Comparison of ENCODE assay signal across 27 mouse cellular contexts in the genomic region with DNA sequence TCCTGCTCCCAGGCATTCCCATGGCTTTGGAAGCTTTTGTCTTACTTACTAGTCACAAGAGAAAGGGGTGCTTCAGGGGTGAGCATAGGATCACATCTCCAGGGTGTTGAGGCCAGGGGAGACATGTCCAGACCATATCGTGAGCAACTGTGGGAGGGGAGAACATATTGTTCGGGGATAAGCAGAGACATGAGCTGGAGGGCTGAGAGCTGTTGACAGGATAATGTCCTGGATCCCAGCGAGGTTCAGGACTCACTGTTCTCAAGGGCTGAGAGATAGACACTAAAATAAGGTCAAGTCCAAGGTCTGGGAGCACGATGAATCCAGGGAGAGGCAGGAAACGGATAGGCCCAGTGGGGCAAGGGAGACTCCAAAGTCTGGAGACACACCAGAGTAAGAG. TPM values are rescaled to one million over a fixed set of nuclear protein-coding genes. Genes with fewer than 3 reads are reported as not detected.
A peak's percentile ranks its signal among the peaks of the same experiment; 100 is the strongest.
DNase-seq lines count a peak whose midpoint lies in the region; ATAC-seq and TF ChIP-seq lines count a peak whose summit lies in the region.
"Had no signal": no experiment of that assay in that cellular context is flagged by ENCODE, and none has a peak within 500 bp of the region (broad histone marks: within the 10 kb centered on the region; RNA-seq: fewer than 3 reads in every experiment).

No protein-coding gene starts in this region.

- H3K4me3 ChIP-seq in testis, adult 2 months (ENCODE audit: control insufficient read depth, low read depth, low read length) = no peak overlapping the region
- H3K4me3 ChIP-seq: hindbrain, embryonic 10.5 days; limb, embryonic 15.5 days; midbrain, embryonic 13.5 days; neural tube, embryonic 12.5 days had no signal

- H3K27ac ChIP-seq in testis, adult 2 months (ENCODE audit: control insufficient read depth, insufficient read depth, low read depth, low read length) = peak overlapping the region; percentile 89
- H3K27ac ChIP-seq: hindbrain, embryonic 10.5 days; limb, embryonic 15.5 days; midbrain, embryonic 13.5 days; neural tube, embryonic 12.5 days had no signal

- peak; percentile 78 to 84 for DNase-seq in adrenal gland, adult (ENCODE audit: inconsistent age in 2 of 2, low spot score in 1 of 2)
- DNase-seq in adrenal gland, postnatal 10 days = no peak
- peak; percentile 19 for DNase-seq in heart, adult 8-10 months (ENCODE audit: low spot score)
- no peak for DNase-seq in heart, postnatal 25 days (ENCODE audit: low spot score)
- peak; percentile 41 for DNase-seq in adrenal gland, postnatal 14 days
- DNase-seq in urinary bladder, postnatal 14 days (ENCODE audit: low spot score) = no peak
- DNase-seq: cerebellum, adult 8-10 months; kidney, adult 8-10 months; kidney, postnatal 14 days; right cerebral cortex, postnatal 14 days; thymus, postnatal 14 days had no signal

- peaks cover 3% of the 10 kb centered on the region for H3K4me1 ChIP-seq in testis, adult 2 months (ENCODE audit: control insufficient read depth, insufficient read depth, low read length)
- H3K4me1 ChIP-seq: hindbrain, embryonic 10.5 days; limb, embryonic 15.5 days; midbrain, embryonic 13.5 days; neural tube, embryonic 12.5 days had no signal

- H3K36me3 ChIP-seq in testis, adult 2 months (ENCODE audit: control insufficient read depth, insufficient read depth, low read length) = no peaks in the 10 kb centered on the region
- H3K36me3 ChIP-seq: hindbrain, embryonic 10.5 days; limb, embryonic 15.5 days; midbrain, embryonic 13.5 days; neural tube, embryonic 12.5 days had no signal

- intact Hi-C loops in heart, postnatal 25 days (cut with DNase I) = loop anchor here (2.0 to 5.0 kb wide), 2 partner anchors 74 to 219 kb away; no protein-coding TSS in a partner anchor

- TF ChIP-seq POLR2A in testis, adult 2 months (IDR thresholded peaks at IDR 0.05; ENCODE audit: control insufficient read depth, low read depth, low read length) = no peak; the same call in 1 of the 2 replicates

- H3K27me3 ChIP-seq in testis, adult 2 months (ENCODE audit: control insufficient read depth, insufficient read depth, low read length) = no peaks in the 10 kb centered on the region
- H3K27me3 ChIP-seq: limb, embryonic 15.5 days; midbrain, embryonic 13.5 days; neural tube, embryonic 12.5 days had no signal

- no peak for ATAC-seq in megakaryocyte, adult 5-6 weeks (ENCODE audit: poor library complexity, severe bottlenecking)
- ATAC-seq: midbrain, embryonic 13.5 days had no signal

- TF ChIP-seq CTCF in testis, adult 2 months (IDR thresholded peaks at IDR 0.05; ENCODE audit: control insufficient read depth, insufficient read depth, insufficient replicate concordance, low read depth, low read length) = no peak

RNA-seq across cellular contexts. Expression of gene Bcl2l10, which starts 15.4 kb away (rescaled TPM):
- under 1 TPM in 1 of 2 experiments, not detected in 1; 0.33 TPM for total RNA-seq in adrenal gland, postnatal 10 days (2021)
- not detected for total RNA-seq in heart, adult 8-10 months (2022)
- total RNA-seq in heart, postnatal 25 days (2021) = not detected
- not detected in 2 replicates for total RNA-seq in adrenal gland, postnatal 14 days (2021)
- 0.08 TPM in 1 of 2 replicates, not detected in the other for polyA plus RNA-seq in testis, adult 2 months (2012; rRNA removed)
- total RNA-seq in megakaryocyte, adult 5-6 weeks (2015) = not detected in 2 replicates
- total RNA-seq in megakaryocyte, adult 5-6 weeks (2017) = not detected in 2 replicates
- total RNA-seq: gastrocnemius, adult 18-20 months; left cerebral cortex, adult 18-20 months; left cerebral cortex, postnatal 36 days; megakaryocyte progenitor cell, adult 5-6 weeks; MEL had no signal
- polyA plus RNA-seq: forebrain, embryonic 11.5 days; heart, embryonic 14.5 days; hindbrain, embryonic 10.5 days; limb, embryonic 15.5 days; liver, embryonic 16.5 days; midbrain, embryonic 13.5 days; neural tube, embryonic 12.5 days; spleen, adult 2 months; stomach, embryonic 14.5 days had no signal

RNA-seq across cellular contexts. Expression of gene Mapk6, which starts 46.8 kb away (rescaled TPM):
- 10 to 100 TPM; 34.6 to 35.1 TPM for total RNA-seq in adrenal gland, postnatal 10 days (2021)
- 10 to 100 TPM; 21.8 to 25.3 (median 22.6) TPM for total RNA-seq in heart, adult 8-10 months (2022)
- total RNA-seq in heart, postnatal 25 days (2021) = 10 to 100 TPM; 30.9 to 31.0 TPM
- 35.0 and 38.0 TPM in 2 replicates for total RNA-seq in adrenal gland, postnatal 14 days (2021)
- 204 and 209 TPM in 2 replicates for polyA plus RNA-seq in testis, adult 2 months (2012; rRNA removed)
- total RNA-seq in megakaryocyte, adult 5-6 weeks (2015) = 36.0 and 39.6 TPM in 2 replicates
- 26.6 and 29.3 TPM in 2 replicates for total RNA-seq in megakaryocyte, adult 5-6 weeks (2017)

RNA-seq across cellular contexts. Expression of gene Gnb5, which starts 56.9 kb away (rescaled TPM):
- 10 to 100 TPM; 29.1 to 32.4 TPM for total RNA-seq in adrenal gland, postnatal 10 days (2021)
- total RNA-seq in heart, adult 8-10 months (2022) = 10 to 100 TPM; 20.4 to 25.1 (median 23.8) TPM
- total RNA-seq in heart, postnatal 25 days (2021) = 10 to 100 TPM; 25.0 to 26.5 TPM
- total RNA-seq in adrenal gland, postnatal 14 days (2021) = 30.0 and 32.6 TPM in 2 replicates
- polyA plus RNA-seq in testis, adult 2 months (2012; rRNA removed) = 3.7 and 4.0 TPM in 2 replicates
- 0.51 TPM in 1 of 2 replicates, not detected in the other for total RNA-seq in megakaryocyte, adult 5-6 weeks (2015)
- total RNA-seq in megakaryocyte, adult 5-6 weeks (2017) = 0.29 TPM in 1 of 2 replicates, not detected in the other

Comparison
In these comparisons a context has a peak if more than half of its experiments do, and no peak if none do; other contexts are left out.
1. DNase-seq: peak in adrenal gland, adult (2 of 2), heart, adult 8-10 months (single experiment) and adrenal gland, postnatal 14 days (single experiment); none in adrenal gland, postnatal 10 days (single experiment), heart, postnatal 25 days (single experiment) and urinary bladder, postnatal 14 days (single experiment).
2. RNA of gene Gnb5, which starts 56.9 kb away (total RNA-seq): 30.0 to 32.6 TPM in adrenal gland, postnatal 14 days, 29.1 to 32.4 TPM in adrenal gland, postnatal 10 days, 25.0 to 26.5 TPM in heart, postnatal 25 days and 20.4 to 25.1 TPM in heart, adult 8-10 months; 0.29 to 0.51 TPM in megakaryocyte, adult 5-6 weeks; every median in the first group is over 10 times any median in the second.